Mouse (Mus musculus) liver, adult 2 months (tissue): Measurements from ENCODE around the gene Dlec1. TPM values are rescaled to one million over a fixed set of nuclear protein-coding genes. Genes with fewer than 3 reads are reported as not detected.

Experiments
- DNase-seq: peaks from one replicate; pipeline ENCODE4 v3.0.0-alpha.2; 2011; ENCODE audit warnings: low read depth, low spot score; ENCODE audit errors: extremely low read depth
- H3K27ac ChIP-seq: fragments of 200-500 bp; replicated peaks from 2 replicates; pipeline ENCODE4 v1.5.1; 2012; ENCODE audit warnings: low read depth, mild to moderate bottlenecking, control low read depth, inconsistent platforms, low read length; ENCODE audit not compliant: insufficient read depth
- H3K27me3 ChIP-seq: fragments of 200-500 bp; 2 replicates; pipeline ENCODE4 v1.6.1; 2012; ENCODE audit warnings: mild to moderate bottlenecking, moderate library complexity, low read length, inconsistent platforms; ENCODE audit not compliant: control insufficient read depth, insufficient read depth
- H3K36me3 ChIP-seq: fragments of 200-500 bp; 2 replicates; pipeline ENCODE4 v1.6.1; 2012; ENCODE audit warnings: low read length, inconsistent platforms; ENCODE audit not compliant: control insufficient read depth, insufficient read depth
- H3K4me1 ChIP-seq: fragments of 200-500 bp; 2 replicates; pipeline ENCODE4 v1.6.1; 2011; ENCODE audit warnings: low read length; ENCODE audit not compliant: control insufficient read depth, insufficient read depth
- H3K4me3 ChIP-seq: fragments of 200-500 bp; 2 replicates; pipeline ENCODE4 v1.5.1; 2011; ENCODE audit warnings: low read depth, mild to moderate bottlenecking, control low read depth, low read length, moderate library complexity; ENCODE audit not compliant: insufficient read depth
- H3K79me2 ChIP-seq: fragments of 200-500 bp; 2 replicates; pipeline ENCODE4 v1.6.1; 2012; ENCODE audit warnings: inconsistent platforms, mild to moderate bottlenecking, low read length, moderate library complexity; ENCODE audit not compliant: control insufficient read depth, insufficient read depth
- H3K9ac ChIP-seq: fragments of 200-500 bp; 2 replicates; pipeline ENCODE4 v1.6.1; 2012; ENCODE audit warnings: low read depth, mild to moderate bottlenecking, control low read depth, inconsistent platforms, low read length
- CTCF ChIP-seq: fragments of 200-500 bp; IDR thresholded peaks from 2 replicates; pipeline ENCODE4 v1.5.1; 2011; ENCODE audit warnings: low read depth, low read length, control low read depth
- POLR2A ChIP-seq: fragments of 200-500 bp; IDR thresholded peaks from 2 replicates; pipeline ENCODE4 v1.6.1; 2011; ENCODE audit warnings: low read length, control low read depth; ENCODE audit not compliant: insufficient read depth; ENCODE audit errors: extremely low read depth
- WGBS: fragments of 180-500 bp; shearing (Covaris S2); methylation state at CpG from one replicate; pipeline ENCODE4 v1.1.7; 2018; 5-methylcytosine and 5-hydroxymethylcytosine counted together
- polyA plus RNA-seq: library from polyadenylated mRNA; depleted of rRNA; stranded (reverse); fragments of >200 nt; gene quantifications from 2 replicates; pipeline ENCODE4 v1.2.3, GENCODE M21; 2012
- total RNA-seq: library from RNA; depleted of rRNA; stranded (reverse); fragments of >200 nt; gene quantifications from 2 replicates; pipeline ENCODE4 v1.2.3, GENCODE M21; 2014

The Dlec1 gene
- total and polyA plus RNA-seq, 2 experiments, result 0.31 to 0.74 TPM

GRCm38 (mm10) chr9:119119409-119120167 lies 17.3 kb downstream of the Dlec1 start:
- TF ChIP-seq CTCF (no peak), POLR2A (no peak)
- Histone ChIP-seq H3K9ac (no peak overlapping the region), H3K27ac (no peak overlapping the region), H3K4me1 (no peaks in the 10 kb centered on the region), H3K27me3 (no peaks in the 10 kb centered on the region), H3K36me3 (no peaks in the 10 kb centered on the region), H3K4me3 (no peak overlapping the region), H3K79me2 (no peaks in the 10 kb centered on the region)
- 88% methylated on average over 19 of the region's 19 CpGs for WGBS
- DNase-seq, result no peak

GRCm38 (mm10) chr9:119120168-119120560 lies 17.9 kb downstream of the Dlec1 start:
- Histone ChIP-seq H3K4me1 (no peaks in the 10 kb centered on the region), H3K79me2 (no peaks in the 10 kb centered on the region), H3K36me3 (no peaks in the 10 kb centered on the region), H3K27ac (no peak overlapping the region), H3K9ac (no peak overlapping the region), H3K27me3 (no peaks in the 10 kb centered on the region), H3K4me3 (no peak overlapping the region)
- DNase-seq, result no peak
- WGBS, result 93% methylated on average over 3 of the region's 3 CpGs
- TF ChIP-seq POLR2A (no peak), CTCF (no peak)

- no peak for DNase-seq
These were observed 20.5 kb downstream of the Dlec1 start for GRCm38 (mm10) chr9:119122596-119123369.

GRCm38 (mm10) chr9:119128436-119129181 lies 26.3 kb downstream of the Dlec1 start:
- H3K79me2 ChIP-seq, result no peaks in the 10 kb centered on the region

More at GRCm38 (mm10) chr9:119122596-119123369, 20.5 kb downstream of the Dlec1 start:
- Histone ChIP-seq H3K36me3 (no peaks in the 10 kb centered on the region), H3K27ac (no peak overlapping the region), H3K27me3 (no peaks in the 10 kb centered on the region), H3K4me3 (no peak overlapping the region), H3K9ac (no peak overlapping the region), H3K79me2 (no peaks in the 10 kb centered on the region), H3K4me1 (no peaks in the 10 kb centered on the region)
- WGBS, result 84% methylated on average over 18 of the region's 18 CpGs
- TF ChIP-seq POLR2A, result no peak
- TF ChIP-seq CTCF, result no peak

GRCm38 (mm10) chr9:119130692-119131091 lies 28.4 kb downstream of the Dlec1 start:
- DNase-seq, result no peak

More at GRCm38 (mm10) chr9:119128436-119129181, 26.3 kb downstream of the Dlec1 start:
- no peak overlapping the region for H3K4me3 ChIP-seq
- no peaks in the 10 kb centered on the region for H3K36me3 ChIP-seq
- H3K27me3 ChIP-seq, result no peaks in the 10 kb centered on the region
- 82% methylated on average over 12 of the region's 12 CpGs for WGBS
- H3K9ac ChIP-seq, result no peak overlapping the region
- TF ChIP-seq CTCF, result no peak
- no peak for TF ChIP-seq POLR2A
- no peak for DNase-seq
- no peaks in the 10 kb centered on the region for H3K4me1 ChIP-seq
- H3K27ac ChIP-seq, result no peak overlapping the region

More at GRCm38 (mm10) chr9:119130692-119131091, 28.4 kb downstream of the Dlec1 start:
- Histone ChIP-seq H3K79me2 (no peaks in the 10 kb centered on the region), H3K4me1 (no peaks in the 10 kb centered on the region), H3K27ac (no peak overlapping the region), H3K36me3 (no peaks in the 10 kb centered on the region), H3K9ac (no peak overlapping the region), H3K27me3 (no peaks in the 10 kb centered on the region), H3K4me3 (no peak overlapping the region)
- WGBS, result 58% methylated on average over 5 of the region's 5 CpGs
- no peak for TF ChIP-seq POLR2A
- no peak for TF ChIP-seq CTCF
